Mouse (Mus musculus) liver, embryonic 16.5 days (tissue): Measurements from ENCODE around the gene Nphp1. TPM values are rescaled to one million over a fixed set of nuclear protein-coding genes. Genes with fewer than 3 reads are reported as not detected.

Source experiments
- ATAC-seq: fragments of 200-750 bp; cut with Nextera tagmentation; 2 replicates; pipeline ENCODE4 v1.8.0; 2017; ENCODE audit warnings: low read depth, mild to moderate bottlenecking, moderate number of reproducible peaks, moderate library complexity
- H3K27ac ChIP-seq: fragments of 300-500 bp; sonication (generic); 2 replicates; pipeline ENCODE4 v1.5.1; 2014; ENCODE audit warnings: mild to moderate bottlenecking, low read length
- H3K27me3 ChIP-seq: fragments of 300-500 bp; sonication (generic); 2 replicates; pipeline ENCODE4 v1.6.1; 2014; ENCODE audit warnings: low read depth, low read length, mixed read lengths; ENCODE audit not compliant: control insufficient read depth, insufficient read depth
- H3K36me3 ChIP-seq: fragments of 300-500 bp; sonication (generic); 2 replicates; pipeline ENCODE4 v1.6.1; 2014; ENCODE audit warnings: mild to moderate bottlenecking; ENCODE audit not compliant: control insufficient read depth, insufficient read depth
- H3K4me1 ChIP-seq: fragments of 300-500 bp; sonication (generic); 2 replicates; pipeline ENCODE4 v1.6.1; 2014; ENCODE audit warnings: low read depth, low read length, mixed read lengths; ENCODE audit not compliant: control insufficient read depth
- H3K4me2 ChIP-seq: fragments of 300-500 bp; sonication (generic); 2 replicates; pipeline ENCODE4 v1.6.1; 2014; ENCODE audit warnings: low read depth, low read length, mixed read lengths
- H3K4me3 ChIP-seq: fragments of 300-500 bp; sonication (generic); 2 replicates; pipeline ENCODE4 v1.5.1; 2014; ENCODE audit warnings: low read depth, mild to moderate bottlenecking, low read length
- H3K9ac ChIP-seq: fragments of 300-500 bp; sonication (generic); 2 replicates; pipeline ENCODE4 v1.6.1; 2014; ENCODE audit warnings: low read depth, low read length
- H3K9me3 ChIP-seq: fragments of 300-500 bp; sonication (generic); replicated peaks from 2 replicates; pipeline ENCODE4 v1.6.1; 2016; ENCODE audit warnings: low read length; ENCODE audit not compliant: control insufficient read depth
- WGBS: fragments of 180-500 bp; shearing (Covaris S2); extraction: QIAGEN DNeasy Blood & Tissue Kit; methylation state at CpG from one replicate; pipeline ENCODE4 v1.1.7; 2014; ENCODE audit not compliant: insufficient replicate concordance; 5-methylcytosine and 5-hydroxymethylcytosine counted together
- polyA plus RNA-seq: library from polyadenylated mRNA; unstranded; fragments of >200 nt; fragmentation: Nextera tagmentation; extraction: Ambion mirVana; gene quantifications from 2 replicates; pipeline ENCODE4 v1.2.1, GENCODE M21; 2015

Nphp1 gene
- polyA plus RNA-seq, 1 experiment from 2014 or later = 3.0 TPM

DNA sequence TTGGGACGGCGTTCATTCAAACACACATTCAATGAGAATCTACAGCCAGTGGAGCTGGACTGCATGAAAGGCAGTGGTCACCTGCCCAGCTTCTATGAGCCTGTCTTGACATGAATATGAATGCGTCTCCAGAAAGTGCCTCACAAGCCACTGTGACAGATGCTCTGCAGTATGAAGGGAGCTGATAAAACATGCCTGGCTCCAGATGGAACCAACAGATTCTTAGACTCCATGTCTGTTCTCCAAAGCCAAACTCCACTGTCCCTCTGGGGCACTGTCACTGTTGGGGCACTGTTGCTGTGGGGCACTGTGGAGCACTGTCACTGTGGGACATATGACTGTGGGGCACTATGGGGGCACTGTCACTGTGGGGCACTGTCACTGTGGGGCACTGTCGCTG, 34.6 kb downstream of the Nphp1 start:
- H3K4me3 ChIP-seq = no peak overlapping the region
- 76% methylated on average over 4 of the region's 4 CpGs for WGBS

DNA sequence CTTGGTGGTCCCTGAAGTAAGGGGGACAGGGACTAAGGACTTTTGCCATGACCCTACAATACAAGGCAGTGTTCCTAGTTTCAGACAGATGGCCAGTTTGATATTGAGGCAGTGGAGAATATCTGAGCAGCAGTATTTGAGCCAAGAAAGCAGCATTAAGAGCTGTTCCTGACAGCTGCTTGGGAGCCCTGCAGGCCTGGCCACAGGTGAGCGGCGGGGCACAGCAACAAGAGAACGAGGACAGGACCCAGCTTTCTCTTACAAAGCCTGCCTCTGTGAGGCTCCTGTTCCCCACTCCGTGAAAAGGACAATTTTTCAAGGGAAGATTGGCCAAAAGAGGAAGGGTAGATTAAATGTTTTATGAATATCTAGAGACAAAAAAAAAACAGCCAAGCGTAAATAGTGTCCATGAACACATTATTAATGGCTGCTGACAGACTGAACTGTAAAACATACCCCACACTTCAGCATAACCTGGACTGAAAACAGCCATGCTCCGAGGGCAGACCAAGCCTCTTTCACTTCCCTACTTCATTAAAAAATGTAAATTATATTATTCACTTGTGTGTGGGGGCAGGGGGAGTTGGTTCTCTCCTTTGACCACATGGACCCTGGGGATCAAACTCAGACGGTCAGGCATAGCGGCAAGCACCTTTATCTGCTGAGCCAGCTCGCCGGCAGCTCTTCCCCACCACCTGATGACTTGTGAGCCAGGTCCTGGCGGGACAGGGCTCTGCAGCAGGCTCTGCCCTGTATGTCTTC, 36.7 kb downstream of the Nphp1 start:
- Histone ChIP-seq H3K27me3 (no peaks in the 10 kb centered on the region), H3K27ac (no peak overlapping the region), H3K4me2 (no peak overlapping the region), H3K4me3 (no peak overlapping the region), H3K4me1 (no peaks in the 10 kb centered on the region), H3K9ac (no peak overlapping the region), H3K36me3 (no peaks in the 10 kb centered on the region), H3K9me3 (no peaks in the 10 kb centered on the region)
- no peak for ATAC-seq
- WGBS = 64% methylated on average over 11 of the region's 11 CpGs

More for the DNA sequence above, 34.6 kb downstream of the Nphp1 start:
- H3K9me3 ChIP-seq = no peaks in the 10 kb centered on the region
- no peak overlapping the region for H3K27ac ChIP-seq
- no peaks in the 10 kb centered on the region for H3K27me3 ChIP-seq
- H3K4me1 ChIP-seq = no peaks in the 10 kb centered on the region
- no peaks in the 10 kb centered on the region for H3K36me3 ChIP-seq
- no peak overlapping the region for H3K4me2 ChIP-seq
- no peak for ATAC-seq
- H3K9ac ChIP-seq = no peak overlapping the region

DNA sequence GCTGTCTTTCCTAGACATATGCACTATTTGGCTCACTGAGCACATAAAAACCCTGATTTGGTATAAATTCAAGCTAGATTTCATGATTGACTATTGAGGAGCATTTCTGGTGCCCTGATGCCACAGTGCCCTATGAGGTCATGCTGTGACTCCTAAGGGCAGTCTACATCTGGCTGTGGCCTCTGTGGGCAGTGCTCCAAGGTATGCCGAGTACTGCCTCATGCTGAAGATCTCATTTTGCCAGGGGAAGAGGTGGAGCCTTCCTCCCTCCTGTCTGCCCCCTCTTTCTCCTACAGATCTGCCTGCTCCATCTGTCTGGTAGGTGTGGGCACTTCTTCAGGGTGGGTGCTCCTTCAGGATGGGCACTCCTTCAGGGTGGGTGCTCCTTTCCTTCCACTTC, 39.3 kb downstream of the Nphp1 start:
- H3K9me3 ChIP-seq = no peaks in the 10 kb centered on the region
- H3K4me1 ChIP-seq = no peaks in the 10 kb centered on the region
- no peaks in the 10 kb centered on the region for H3K36me3 ChIP-seq
- no peak overlapping the region for H3K4me3 ChIP-seq
- no peaks in the 10 kb centered on the region for H3K27me3 ChIP-seq
- no peak overlapping the region for H3K9ac ChIP-seq
- WGBS = 67% methylated on average over 1 of the region's 1 CpGs
- ATAC-seq = no peak
- no peak overlapping the region for H3K4me2 ChIP-seq
- H3K27ac ChIP-seq = no peak overlapping the region

DNA sequence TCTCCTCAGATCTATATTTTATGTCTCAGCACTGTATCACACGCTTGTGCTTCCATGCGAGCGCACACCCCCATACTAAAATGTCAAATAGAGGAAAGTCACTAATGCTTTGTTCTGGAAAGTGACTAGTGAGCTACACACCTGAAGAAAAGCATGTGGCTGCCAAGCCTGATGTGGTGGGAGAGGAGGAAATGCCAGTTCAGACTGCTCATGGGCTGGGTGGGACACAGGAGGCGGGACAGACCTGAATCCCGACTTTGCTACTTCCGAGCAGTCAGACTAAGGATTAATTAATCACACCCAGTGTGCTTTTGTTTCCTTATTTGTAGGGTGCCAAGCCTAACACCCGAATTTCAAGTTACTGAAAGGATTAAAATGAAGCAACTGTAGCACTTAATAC, 40.4 kb downstream of the Nphp1 start:
- no peak for ATAC-seq
- 59% methylated on average over 7 of the region's 7 CpGs for WGBS
- Histone ChIP-seq H3K27me3 (no peaks in the 10 kb centered on the region), H3K9me3 (no peaks in the 10 kb centered on the region), H3K36me3 (no peaks in the 10 kb centered on the region), H3K4me1 (no peaks in the 10 kb centered on the region), H3K4me3 (no peak overlapping the region), H3K27ac (no peak overlapping the region), H3K4me2 (no peak overlapping the region), H3K9ac (no peak overlapping the region)

DNA sequence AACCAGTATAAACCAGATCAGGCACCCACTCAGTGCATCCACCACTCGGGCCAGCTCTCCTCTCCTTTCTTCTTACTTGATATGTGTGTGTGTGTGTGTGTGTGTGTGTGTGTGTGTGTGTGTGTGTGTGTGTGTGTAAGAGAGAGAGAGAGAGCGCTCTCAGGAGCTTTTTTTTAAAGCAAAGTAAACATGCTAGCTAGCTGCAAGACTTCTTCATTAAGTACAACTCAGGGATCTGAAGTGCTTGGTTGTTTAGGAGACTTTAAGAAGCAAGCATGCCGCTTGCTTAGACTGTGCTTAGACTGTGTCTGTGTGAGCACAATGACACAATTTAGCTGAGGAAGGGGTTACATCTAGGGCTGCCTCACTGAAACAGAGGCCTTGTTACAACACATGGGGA, 46.1 kb downstream of the Nphp1 start:
- no peak for ATAC-seq
- H3K27ac ChIP-seq = no peak overlapping the region
- H3K4me3 ChIP-seq = no peak overlapping the region
- H3K27me3 ChIP-seq = no peaks in the 10 kb centered on the region
- H3K9ac ChIP-seq = no peak overlapping the region
- 70% methylated on average over 3 of the region's 3 CpGs for WGBS
- H3K4me1 ChIP-seq = no peaks in the 10 kb centered on the region
- H3K36me3 ChIP-seq = no peaks in the 10 kb centered on the region
- no peak overlapping the region for H3K4me2 ChIP-seq
- H3K9me3 ChIP-seq = no peaks in the 10 kb centered on the region

DNA sequence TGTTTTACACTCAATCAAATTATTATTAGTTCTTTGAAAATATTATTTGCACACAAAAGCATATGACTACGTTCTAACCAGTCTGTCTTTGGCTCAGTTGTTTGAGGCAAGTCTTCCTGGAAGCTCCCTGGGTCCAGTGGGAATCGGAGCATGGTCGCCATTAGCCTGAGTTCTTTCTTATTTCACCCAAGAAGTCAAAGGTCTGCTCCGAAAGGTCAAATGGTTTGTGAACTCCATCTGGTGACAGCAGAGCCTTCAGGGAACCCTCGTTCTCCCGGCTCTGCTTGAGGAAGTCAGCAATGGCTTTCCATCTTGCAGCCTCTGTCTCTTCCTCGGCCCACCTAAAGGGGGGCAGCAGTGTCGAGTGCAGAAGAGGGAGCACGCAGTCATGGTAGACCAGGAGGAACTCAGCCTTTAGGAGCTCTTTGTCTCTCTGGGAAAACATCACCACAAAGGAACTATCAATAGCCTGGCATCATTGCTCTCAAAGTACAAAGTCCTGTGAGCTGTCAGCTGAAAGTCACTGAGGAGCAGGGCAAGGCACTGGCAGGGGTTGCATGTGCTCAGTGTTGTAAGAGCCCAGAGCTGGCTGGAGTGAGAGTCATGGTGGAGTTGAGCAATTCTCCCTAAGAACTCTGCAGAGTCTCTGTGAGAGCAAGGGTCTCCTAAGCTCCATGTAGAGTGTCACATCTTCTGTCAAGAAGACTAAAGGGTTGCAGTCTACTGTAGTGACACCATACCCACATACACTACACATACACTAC, 47.8 kb downstream of the Nphp1 start:
- Histone ChIP-seq H3K4me3 (no peak overlapping the region), H3K9ac (no peak overlapping the region), H3K36me3 (no peaks in the 10 kb centered on the region), H3K9me3 (no peaks in the 10 kb centered on the region), H3K27ac (no peak overlapping the region), H3K4me1 (no peaks in the 10 kb centered on the region), H3K27me3 (no peaks in the 10 kb centered on the region; the same call in 1 of the 2 replicates), H3K4me2 (no peak overlapping the region)
- WGBS = 62% methylated on average over 9 of the region's 9 CpGs
- ATAC-seq = no peak

DNA sequence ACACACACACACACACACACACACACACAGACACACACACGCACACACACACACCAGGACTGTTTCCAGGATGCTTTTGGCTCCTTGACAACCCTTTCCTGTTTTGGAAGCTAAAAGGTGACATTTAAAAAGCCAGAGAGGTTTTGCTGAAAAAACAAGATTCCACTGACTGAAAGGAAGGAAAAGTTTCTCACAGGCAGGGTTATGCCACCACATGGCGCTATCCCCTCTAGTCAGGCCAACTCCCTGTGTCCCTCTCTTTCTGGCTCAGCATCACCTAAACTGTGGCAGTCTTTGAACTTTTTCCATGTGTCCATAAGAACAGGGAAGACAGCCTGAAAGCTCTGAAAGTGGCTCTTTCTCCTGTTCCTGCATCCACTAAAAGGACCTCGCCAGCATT, 50.8 kb downstream of the Nphp1 start:
- Histone ChIP-seq H3K4me1 (no peaks in the 10 kb centered on the region), H3K27me3 (no peaks in the 10 kb centered on the region; the same call in 1 of the 2 replicates), H3K9ac (no peak overlapping the region), H3K36me3 (no peaks in the 10 kb centered on the region), H3K4me2 (no peak overlapping the region), H3K9me3 (no peaks in the 10 kb centered on the region), H3K27ac (no peak overlapping the region), H3K4me3 (no peak overlapping the region)
- ATAC-seq = no peak
- 61% methylated on average over 3 of the region's 3 CpGs for WGBS

DNA sequence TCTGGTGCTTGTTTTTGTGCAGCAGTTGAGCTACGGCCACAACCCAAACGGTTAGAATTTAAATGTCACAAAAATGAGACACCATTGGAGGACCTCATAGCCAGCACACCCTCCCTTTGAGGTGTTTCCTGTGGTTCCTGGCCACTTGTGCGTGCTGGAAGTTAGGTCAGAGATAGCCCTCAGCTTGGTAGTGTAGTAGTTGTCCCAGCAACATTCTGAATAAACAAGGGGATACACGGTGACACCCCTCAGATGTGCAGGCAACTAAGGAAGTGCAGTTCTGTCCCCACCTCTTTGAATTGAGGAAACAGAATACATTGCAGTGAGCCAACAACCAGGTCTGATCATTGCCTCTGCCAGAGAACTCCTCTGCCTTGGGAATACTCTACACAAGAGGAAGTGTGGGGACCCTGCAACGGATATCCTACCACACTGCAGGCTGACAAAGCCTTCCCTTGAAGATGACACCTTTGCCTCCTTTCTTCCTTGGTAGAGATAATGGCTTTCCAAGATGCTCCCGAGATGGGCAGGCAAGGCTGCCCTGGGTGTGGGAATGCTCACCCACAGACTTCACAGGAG, 52.0 kb downstream of the Nphp1 start:
- 23% methylated on average over 6 of the region's 6 CpGs for WGBS
- H3K27ac ChIP-seq = no peak overlapping the region
- H3K9me3 ChIP-seq = no peaks in the 10 kb centered on the region
- no peak overlapping the region for H3K4me3 ChIP-seq
- H3K4me2 ChIP-seq = no peak overlapping the region
- no peaks in the 10 kb centered on the region for H3K36me3 ChIP-seq
- H3K4me1 ChIP-seq = no peaks in the 10 kb centered on the region
- no peak for ATAC-seq
- no peak overlapping the region for H3K9ac ChIP-seq
- no peaks in the 10 kb centered on the region; the same call in 1 of the 2 replicates for H3K27me3 ChIP-seq
